Mouse (Mus musculus): Measurements from ENCODE around the gene Mapk8ip3. TPM values are rescaled to one million over a fixed set of nuclear protein-coding genes. Genes with fewer than 3 reads are reported as not detected.
A peak's percentile ranks its signal among the peaks of the same experiment; 100 is the strongest.

The Mapk8ip3 gene
- polyA plus RNA-seq, 1 experiment, result 363 TPM

GRCm38 (mm10) chr17:24860076-24860475 is 76.7 kb downstream of the Mapk8ip3 start:
- TF ChIP-seq CTCF (IDR thresholded peaks at IDR 0.05; ENCODE audit: borderline replicate concordance, insufficient read depth, low read depth, low read length) (no peak), POLR2A (IDR thresholded peaks at IDR 0.05; ENCODE audit: borderline replicate concordance, insufficient read depth, low read length) (no peak)
- no peak overlapping the region for H3K27ac ChIP-seq (ENCODE audit: insufficient read depth, low read length)
- WGBS, result 92% methylated on average over 8 of the region's 8 CpGs

GRCm38 (mm10) chr17:24858967-24859366 is 77.8 kb downstream of the Mapk8ip3 start:
- no peak overlapping the region for H3K27ac ChIP-seq (ENCODE audit: insufficient read depth, low read length)
- 51% methylated on average over 6 of the region's 6 CpGs for WGBS
- H3K4me3 ChIP-seq (replicated peaks; ENCODE audit: insufficient read depth, low read depth, low read length), result no peak overlapping the region
- peaks cover 7% of the 10 kb centered on the region for H3K4me1 ChIP-seq (ENCODE audit: control insufficient read depth, insufficient read depth, low read length)
- peak in 1 of 2 experiments; percentile 31 for DNase-seq
- no peaks in the 10 kb centered on the region for H3K27me3 ChIP-seq (ENCODE audit: control insufficient read depth, insufficient read depth, low read length)
- TF ChIP-seq POLR2A (IDR thresholded peaks at IDR 0.05; ENCODE audit: borderline replicate concordance, insufficient read depth, low read length), result no peak
- no peak for TF ChIP-seq CTCF (IDR thresholded peaks at IDR 0.05; ENCODE audit: borderline replicate concordance, insufficient read depth, low read depth, low read length)

More at GRCm38 (mm10) chr17:24860076-24860475, 76.7 kb downstream of the Mapk8ip3 start:
- Histone ChIP-seq H3K4me1 (ENCODE audit: control insufficient read depth, insufficient read depth, low read length) (peaks cover 11% of the 10 kb centered on the region), H3K27me3 (ENCODE audit: control insufficient read depth, insufficient read depth, low read length) (no peaks in the 10 kb centered on the region), H3K4me3 (replicated peaks; ENCODE audit: insufficient read depth, low read depth, low read length) (no peak overlapping the region)
- no peak for DNase-seq

GRCm38 (mm10) chr17:24857831-24858470 is 78.8 kb downstream of the Mapk8ip3 start:
- TF ChIP-seq POLR2A (IDR thresholded peaks at IDR 0.05; ENCODE audit: borderline replicate concordance, insufficient read depth, low read length) (no peak), CTCF (IDR thresholded peaks at IDR 0.05; ENCODE audit: borderline replicate concordance, insufficient read depth, low read depth, low read length) (no peak)
- no peak overlapping the region for H3K4me3 ChIP-seq (replicated peaks; ENCODE audit: insufficient read depth, low read depth, low read length)
- H3K27ac ChIP-seq (ENCODE audit: insufficient read depth, low read length), result no peak overlapping the region
- H3K4me1 ChIP-seq (ENCODE audit: control insufficient read depth, insufficient read depth, low read length), result peaks cover 7% of the 10 kb centered on the region
- no peaks in the 10 kb centered on the region for H3K27me3 ChIP-seq (ENCODE audit: control insufficient read depth, insufficient read depth, low read length)
- no peak for DNase-seq
- 83% methylated on average over 8 of the region's 8 CpGs for WGBS

- Histone ChIP-seq H3K4me1 (ENCODE audit: control insufficient read depth, insufficient read depth, low read length) (peaks cover 7% of the 10 kb centered on the region), H3K27me3 (ENCODE audit: control insufficient read depth, insufficient read depth, low read length) (no peaks in the 10 kb centered on the region), H3K4me3 (replicated peaks; ENCODE audit: insufficient read depth, low read depth, low read length) (no peak overlapping the region), H3K27ac (ENCODE audit: insufficient read depth, low read length) (no peak overlapping the region)
- DNase-seq, result no peak
- WGBS, result 91% methylated on average over 13 of the region's 13 CpGs
- TF ChIP-seq POLR2A (IDR thresholded peaks at IDR 0.05; ENCODE audit: borderline replicate concordance, insufficient read depth, low read length), result no peak
- TF ChIP-seq CTCF (IDR thresholded peaks at IDR 0.05; ENCODE audit: borderline replicate concordance, insufficient read depth, low read depth, low read length), result no peak
Observed at GRCm38 (mm10) chr17:24856589-24856988, 80.2 kb downstream of the Mapk8ip3 start.

GRCm38 (mm10) chr17:24855838-24856464 is 80.8 kb downstream of the Mapk8ip3 start:
- WGBS, result 77% methylated on average over 3 of the region's 3 CpGs
- TF ChIP-seq CTCF (IDR thresholded peaks at IDR 0.05; ENCODE audit: borderline replicate concordance, insufficient read depth, low read depth, low read length), result no peak
- TF ChIP-seq POLR2A (IDR thresholded peaks at IDR 0.05; ENCODE audit: borderline replicate concordance, insufficient read depth, low read length), result no peak
- Histone ChIP-seq H3K4me3 (replicated peaks; ENCODE audit: insufficient read depth, low read depth, low read length) (no peak overlapping the region), H3K27me3 (ENCODE audit: control insufficient read depth, insufficient read depth, low read length) (no peaks in the 10 kb centered on the region), H3K27ac (ENCODE audit: insufficient read depth, low read length) (no peak overlapping the region), H3K4me1 (ENCODE audit: control insufficient read depth, insufficient read depth, low read length) (peaks cover 7% of the 10 kb centered on the region)
- DNase-seq, result no peak

- H3K27ac ChIP-seq (ENCODE audit: insufficient read depth, low read length), result no peak overlapping the region
- no peaks in the 10 kb centered on the region for H3K4me1 ChIP-seq (ENCODE audit: control insufficient read depth, insufficient read depth, low read length)
- H3K4me3 ChIP-seq (replicated peaks; ENCODE audit: insufficient read depth, low read depth, low read length), result peak overlapping the region; percentile 69
- no peak for DNase-seq
- 65% methylated on average over 10 of the region's 10 CpGs for WGBS
- H3K27me3 ChIP-seq (ENCODE audit: control insufficient read depth, insufficient read depth, low read length), result no peaks in the 10 kb centered on the region
- TF ChIP-seq POLR2A (IDR thresholded peaks at IDR 0.05; ENCODE audit: borderline replicate concordance, insufficient read depth, low read length) (no peak), CTCF (IDR thresholded peaks at IDR 0.05; ENCODE audit: borderline replicate concordance, insufficient read depth, low read depth, low read length) (no peak)
Observed at GRCm38 (mm10) chr17:24851381-24852125, 85.2 kb downstream of the Mapk8ip3 start.

- WGBS, result under 1% methylated on average over 20 of the region's 20 CpGs
- no peak for DNase-seq
- H3K4me3 ChIP-seq (replicated peaks; ENCODE audit: insufficient read depth, low read depth, low read length), result peak overlapping the region; percentile 69
- no peak for TF ChIP-seq POLR2A (IDR thresholded peaks at IDR 0.05; ENCODE audit: borderline replicate concordance, insufficient read depth, low read length)
- no peak for TF ChIP-seq CTCF (IDR thresholded peaks at IDR 0.05; ENCODE audit: borderline replicate concordance, insufficient read depth, low read depth, low read length)
- H3K27me3 ChIP-seq (ENCODE audit: control insufficient read depth, insufficient read depth, low read length), result no peaks in the 10 kb centered on the region
- H3K27ac ChIP-seq (ENCODE audit: insufficient read depth, low read length), result peak overlapping the region; percentile 38
- H3K4me1 ChIP-seq (ENCODE audit: control insufficient read depth, insufficient read depth, low read length), result no peaks in the 10 kb centered on the region
Observed at GRCm38 (mm10) chr17:24850773-24851127, 86.0 kb downstream of the Mapk8ip3 start.

Data from cerebellum, adult 2 months (tissue).